Mouse (Mus musculus): Measurements from ENCODE around the gene Erp44. TPM values are rescaled to one million over a fixed set of nuclear protein-coding genes. Genes with fewer than 3 reads are reported as not detected.

Erp44 gene
- total and polyA plus RNA-seq, 2 experiments from 2014 or later, result 21.8 to 49.8 TPM

- Histone ChIP-seq H3K27ac (ENCODE audit: low read depth, low read length) (no peak overlapping the region), H3K27me3 (ENCODE audit: insufficient read depth, low read length) (no peaks in the 10 kb centered on the region), H3K4me3 (ENCODE audit: low read depth, low read length) (no peak overlapping the region), H3K36me3 (ENCODE audit: insufficient read depth, low read length) (no peaks in the 10 kb centered on the region), H3K4me2 (ENCODE audit: low read depth, low read length, poor library complexity, severe bottlenecking) (no peak overlapping the region), H3K4me1 (ENCODE audit: insufficient read depth, low read length) (no peaks in the 10 kb centered on the region), H3K9ac (replicated peaks; ENCODE audit: low read length, poor library complexity, severe bottlenecking) (no peak overlapping the region), H3K9me3 (ENCODE audit: low read length) (no peaks in the 10 kb centered on the region)
- 67% methylated on average over 3 of the region's 3 CpGs for WGBS
- DNase-seq (ENCODE audit: low spot score) (no peak), ATAC-seq (ENCODE audit: low FRiP score) (no peak)
- no peak for TF ChIP-seq CTCF (IDR thresholded peaks at IDR 0.05)
Measured at GRCm38 (mm10) chr4:48226800-48227199, 52.6 kb downstream of the Erp44 start.

- Histone ChIP-seq H3K4me1 (ENCODE audit: insufficient read depth, low read length) (no peaks in the 10 kb centered on the region), H3K27ac (ENCODE audit: low read depth, low read length) (no peak overlapping the region), H3K4me3 (ENCODE audit: low read depth, low read length) (no peak overlapping the region), H3K36me3 (ENCODE audit: insufficient read depth, low read length) (no peaks in the 10 kb centered on the region), H3K9me3 (ENCODE audit: low read length) (no peaks in the 10 kb centered on the region), H3K9ac (replicated peaks; ENCODE audit: low read length, poor library complexity, severe bottlenecking) (no peak overlapping the region), H3K4me2 (ENCODE audit: low read depth, low read length, poor library complexity, severe bottlenecking) (no peak overlapping the region), H3K27me3 (ENCODE audit: insufficient read depth, low read length) (no peaks in the 10 kb centered on the region)
- TF ChIP-seq CTCF (IDR thresholded peaks at IDR 0.05), result no peak
- 50% methylated on average over 3 of the region's 3 CpGs for WGBS
- no peak for DNase-seq (ENCODE audit: low spot score)
- ATAC-seq (ENCODE audit: low FRiP score), result no peak
Measured at GRCm38 (mm10) chr4:48225604-48226003, 53.8 kb downstream of the Erp44 start.

- DNase-seq (ENCODE audit: low spot score) (peak; percentile 48), ATAC-seq (ENCODE audit: low FRiP score) (0 out of 2 replicates have a peak, but pooled peaks have one; percentile 13)
- WGBS, result 20% methylated on average over 2 of the region's 2 CpGs
Measured at GRCm38 (mm10) chr4:48225173-48225572, 54.2 kb downstream of the Erp44 start.

GRCm38 (mm10) chr4:48203564-48203963 is 75.8 kb downstream of the Erp44 start:
- no peak for TF ChIP-seq CTCF (IDR thresholded peaks at IDR 0.05)
- no peak overlapping the region for H3K9ac ChIP-seq (replicated peaks; ENCODE audit: low read length, poor library complexity, severe bottlenecking)
- no peaks in the 10 kb centered on the region for H3K4me1 ChIP-seq (ENCODE audit: insufficient read depth, low read length)
- ATAC-seq (ENCODE audit: low FRiP score), result no peak
- H3K4me2 ChIP-seq (ENCODE audit: low read depth, low read length, poor library complexity, severe bottlenecking), result no peak overlapping the region
- H3K36me3 ChIP-seq (ENCODE audit: insufficient read depth, low read length), result peaks cover 18% of the 10 kb centered on the region; the same call in 1 of the 2 replicates
- 85% methylated on average over 4 of the region's 4 CpGs for WGBS
- peak; percentile 30 for DNase-seq (ENCODE audit: low spot score)
- no peak overlapping the region for H3K27ac ChIP-seq (ENCODE audit: low read depth, low read length)
- H3K4me3 ChIP-seq (ENCODE audit: low read depth, low read length), result no peak overlapping the region
- H3K27me3 ChIP-seq (ENCODE audit: insufficient read depth, low read length), result no peaks in the 10 kb centered on the region
- H3K9me3 ChIP-seq (ENCODE audit: low read length), result no peaks in the 10 kb centered on the region

More at GRCm38 (mm10) chr4:48225173-48225572, 54.2 kb downstream of the Erp44 start:
- no peak overlapping the region for H3K4me2 ChIP-seq (ENCODE audit: low read depth, low read length, poor library complexity, severe bottlenecking)
- no peak overlapping the region for H3K27ac ChIP-seq (ENCODE audit: low read depth, low read length)
- H3K9me3 ChIP-seq (ENCODE audit: low read length), result no peaks in the 10 kb centered on the region
- no peaks in the 10 kb centered on the region for H3K27me3 ChIP-seq (ENCODE audit: insufficient read depth, low read length)
- H3K36me3 ChIP-seq (ENCODE audit: insufficient read depth, low read length), result no peaks in the 10 kb centered on the region
- no peaks in the 10 kb centered on the region for H3K4me1 ChIP-seq (ENCODE audit: insufficient read depth, low read length)
- TF ChIP-seq CTCF (IDR thresholded peaks at IDR 0.05), result peak; percentile 83
- no peak overlapping the region for H3K9ac ChIP-seq (replicated peaks; ENCODE audit: low read length, poor library complexity, severe bottlenecking)
- H3K4me3 ChIP-seq (ENCODE audit: low read depth, low read length), result no peak overlapping the region

GRCm38 (mm10) chr4:48198447-48198846 is 80.9 kb downstream of the Erp44 start:
- no peak overlapping the region for H3K9ac ChIP-seq (replicated peaks; ENCODE audit: low read length, poor library complexity, severe bottlenecking)
- H3K36me3 ChIP-seq (ENCODE audit: insufficient read depth, low read length), result 0 out of 2 replicates have a peak, but pooled peaks cover 6% of the 10 kb centered on the region
- H3K4me1 ChIP-seq (ENCODE audit: insufficient read depth, low read length), result no peaks in the 10 kb centered on the region
- ATAC-seq (ENCODE audit: low FRiP score) (no peak), DNase-seq (ENCODE audit: low spot score) (no peak)
- H3K27me3 ChIP-seq (ENCODE audit: insufficient read depth, low read length), result no peaks in the 10 kb centered on the region
- no peaks in the 10 kb centered on the region for H3K9me3 ChIP-seq (ENCODE audit: low read length)
- TF ChIP-seq CTCF (IDR thresholded peaks at IDR 0.05), result no peak
- 86% methylated on average over 8 of the region's 8 CpGs for WGBS
- H3K4me2 ChIP-seq (ENCODE audit: low read depth, low read length, poor library complexity, severe bottlenecking), result no peak overlapping the region
- H3K4me3 ChIP-seq (ENCODE audit: low read depth, low read length), result no peak overlapping the region
- H3K27ac ChIP-seq (ENCODE audit: low read depth, low read length), result no peak overlapping the region

- TF ChIP-seq CTCF (IDR thresholded peaks at IDR 0.05), result peak; percentile 62
- 83% methylated on average over 3 of the region's 3 CpGs for WGBS
- Histone ChIP-seq H3K4me3 (ENCODE audit: low read depth, low read length) (no peak overlapping the region), H3K9me3 (ENCODE audit: low read length) (no peaks in the 10 kb centered on the region), H3K36me3 (ENCODE audit: insufficient read depth, low read length) (0 out of 2 replicates have a peak, but pooled peaks cover 3% of the 10 kb centered on the region), H3K27me3 (ENCODE audit: insufficient read depth, low read length) (no peaks in the 10 kb centered on the region), H3K4me1 (ENCODE audit: insufficient read depth, low read length) (no peaks in the 10 kb centered on the region), H3K9ac (replicated peaks; ENCODE audit: low read length, poor library complexity, severe bottlenecking) (no peak overlapping the region), H3K27ac (ENCODE audit: low read depth, low read length) (no peak overlapping the region), H3K4me2 (ENCODE audit: low read depth, low read length, poor library complexity, severe bottlenecking) (no peak overlapping the region)
- no peak for DNase-seq (ENCODE audit: low spot score)
- ATAC-seq (ENCODE audit: low FRiP score), result no peak
Measured at GRCm38 (mm10) chr4:48197925-48198324, 81.4 kb downstream of the Erp44 start.
